Mouse (Mus musculus): ENCODE measurements around the gene Actr3b. TPM values are rescaled to one million over a fixed set of nuclear protein-coding genes. Genes with fewer than 3 reads are reported as not detected.
"Not testable (repeated sequence)": the region's sequence is repeated elsewhere in the genome, so short reads cannot be mapped to it uniquely, and the experiment has no call there.

Actr3b gene
- 10 to 100 TPM; 18.2 to 20.3 TPM for total RNA-seq (2021)

GRCm38 (mm10) chr5:25759460-25760409 lies at the start of gene Actr3b:
TSS of gene Actr3b (plus strand) at chr5:25759997.
- DNase-seq = peak; percentile 89

GRCm38 (mm10) chr5:25713001-25713706 lies 46.6 kb upstream of the Actr3b start:
- DNase-seq = not testable (repeated sequence)

DNA sequence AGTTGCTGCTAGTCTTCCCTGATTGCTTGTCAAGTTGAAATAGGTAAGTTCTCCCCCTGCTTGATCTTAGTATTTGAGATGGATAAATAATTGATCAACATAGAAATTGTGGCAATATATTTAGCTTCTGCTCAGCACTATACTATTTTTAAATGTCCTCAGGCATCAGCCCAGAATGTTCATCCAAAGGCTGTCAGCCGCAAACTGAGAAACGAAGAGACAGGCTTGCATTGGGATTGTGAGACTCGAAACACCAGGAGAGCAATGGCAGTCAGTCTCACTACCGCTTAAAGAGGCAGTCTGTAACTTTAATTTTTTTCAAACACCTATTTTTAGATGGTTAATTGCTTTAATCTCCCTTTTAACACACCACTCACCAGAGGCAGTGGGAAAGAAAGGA lies 40.4 kb upstream of the Actr3b start:
- no peak for DNase-seq

DNA sequence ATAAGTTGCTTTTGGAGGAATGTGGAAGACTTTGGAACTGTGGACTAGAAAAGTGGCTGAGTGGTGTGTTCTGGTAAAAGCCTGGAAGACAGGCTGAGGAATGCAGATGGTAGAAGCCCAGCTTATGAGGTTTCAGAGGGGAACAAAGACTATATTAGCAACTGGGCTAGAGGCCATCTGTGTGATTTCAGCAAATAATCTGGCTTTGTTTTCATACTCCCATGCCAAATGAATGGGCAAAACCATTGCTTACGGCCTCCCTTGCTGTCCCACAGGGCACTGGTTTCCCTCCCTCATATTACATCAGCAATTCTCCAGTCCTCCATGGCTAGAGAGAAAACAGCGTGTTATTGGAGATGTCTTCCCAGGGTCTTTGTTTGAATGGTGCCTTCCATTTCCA lies 36.8 kb upstream of the Actr3b start:
- no peak for DNase-seq

GRCm38 (mm10) chr5:25724134-25724675 lies 35.6 kb upstream of the Actr3b start:
- no peak for DNase-seq

DNA sequence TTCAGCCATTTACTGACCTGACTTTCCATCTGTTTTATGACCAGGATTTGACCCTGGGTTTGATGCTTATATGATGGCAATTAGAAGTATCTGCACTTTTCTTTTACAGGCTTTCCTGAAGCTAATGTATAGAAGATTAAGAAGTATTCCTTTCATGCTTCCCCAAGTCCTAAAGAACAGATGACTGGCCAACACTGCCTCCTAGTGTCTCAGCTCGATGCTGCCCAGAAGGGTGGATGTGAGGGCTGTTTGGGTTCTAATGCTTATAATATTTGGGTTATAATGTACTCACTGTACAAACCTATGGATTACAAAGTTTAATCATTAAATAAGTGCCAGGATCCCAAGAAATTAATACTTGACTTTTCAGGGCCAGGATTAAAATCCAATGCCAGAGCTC lies 25.5 kb upstream of the Actr3b start:
- DNase-seq = peak; percentile 62

- no peak for DNase-seq
Measured at GRCm38 (mm10) chr5:25735861-25736260, 23.9 kb upstream of the Actr3b start.

DNA sequence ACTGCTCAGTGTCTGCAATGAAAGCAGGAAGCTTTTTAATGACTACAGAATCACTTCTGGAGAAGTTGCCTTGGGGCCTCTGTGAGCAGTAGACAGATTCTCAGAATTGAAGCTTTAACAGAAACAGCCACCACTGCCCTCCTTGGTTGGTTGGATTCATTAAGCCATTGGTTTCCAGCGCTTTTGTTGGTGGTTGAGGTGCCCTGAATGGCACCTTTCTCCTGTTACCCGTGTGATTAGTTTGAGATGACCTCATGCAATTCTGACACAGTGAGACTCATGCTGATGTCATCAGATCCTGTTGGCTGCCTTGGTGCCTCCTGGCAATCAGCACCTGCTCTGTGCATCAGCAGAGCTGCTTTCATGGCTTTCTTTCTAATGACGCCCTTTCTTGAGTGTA lies 21.3 kb upstream of the Actr3b start:
- DNase-seq = no peak

- not testable (repeated sequence) for DNase-seq
Measured at GRCm38 (mm10) chr5:25738902-25739301, 20.9 kb upstream of the Actr3b start.

GRCm38 (mm10) chr5:25747904-25748303 lies 11.9 kb upstream of the Actr3b start:
- no peak for DNase-seq

GRCm38 (mm10) chr5:25748613-25749012 lies 11.2 kb upstream of the Actr3b start:
- DNase-seq = peak; percentile 27

DNA sequence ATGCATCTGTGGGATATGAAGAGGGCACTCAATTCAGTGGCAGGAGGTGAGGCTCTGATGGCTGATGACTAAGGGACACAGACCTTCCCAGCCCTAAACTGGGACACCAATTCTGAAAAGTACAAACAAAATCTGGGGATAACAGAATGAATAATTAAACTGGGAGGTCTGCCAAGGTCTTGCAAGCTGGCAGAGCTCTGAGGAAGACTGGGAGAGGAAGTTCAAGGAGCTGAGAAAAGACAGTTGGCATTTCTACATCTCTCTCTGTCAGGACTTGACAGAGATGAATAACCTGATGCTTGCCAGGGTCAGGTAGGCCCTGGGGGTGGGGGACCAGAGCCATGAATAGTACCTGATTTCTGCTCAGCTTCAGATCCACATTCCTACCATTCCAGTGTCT lies 8.2 kb upstream of the Actr3b start:
- no peak for DNase-seq

DNA sequence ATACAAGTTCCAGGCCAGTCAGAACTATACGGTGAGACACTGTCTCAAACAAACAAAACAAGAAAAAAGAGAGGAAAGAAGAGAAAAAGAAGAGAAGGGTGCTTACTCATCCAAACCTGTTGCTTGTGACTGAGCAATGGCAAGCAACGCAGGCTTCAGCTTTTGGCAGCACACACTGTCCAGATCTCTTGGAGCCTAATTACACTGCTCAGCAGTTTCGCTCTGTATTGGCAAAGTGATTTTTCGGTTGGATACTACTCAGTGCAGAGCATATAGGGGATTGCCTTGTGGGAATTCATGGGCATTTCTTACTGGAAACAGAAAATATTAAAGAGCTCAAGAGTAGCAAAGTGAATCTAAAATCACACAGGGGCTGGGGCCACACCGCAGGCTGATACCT lies 6.9 kb upstream of the Actr3b start:
- no peak for DNase-seq

- DNase-seq = no peak
Measured at GRCm38 (mm10) chr5:25753556-25754235, 6.1 kb upstream of the Actr3b start.

DNA sequence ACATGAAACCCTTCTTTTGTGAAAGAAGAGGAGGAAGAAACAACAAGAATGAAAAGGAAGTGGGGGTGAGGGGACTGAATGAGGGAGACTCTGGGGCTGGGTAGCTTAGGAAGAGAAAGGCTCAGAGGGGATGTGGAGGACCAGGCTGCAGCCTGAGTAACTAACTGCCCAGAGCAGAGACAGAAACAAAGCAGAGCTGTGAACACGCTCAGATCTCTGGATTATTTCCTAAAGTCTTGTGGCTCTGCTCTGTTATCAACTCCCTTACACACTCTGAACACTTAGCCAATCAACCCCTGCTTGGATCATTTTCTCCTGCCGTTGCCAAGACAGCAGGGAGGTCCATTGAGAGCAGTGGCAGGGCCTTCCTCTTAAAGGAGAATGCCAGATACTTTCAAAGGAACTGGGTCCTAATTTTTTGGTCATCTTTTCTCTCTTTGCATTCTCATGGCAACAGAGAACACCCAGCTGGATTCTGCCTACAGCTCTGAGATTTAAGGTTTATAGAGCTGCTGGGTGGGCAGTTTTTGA lies 5.5 kb upstream of the Actr3b start:
- peak; percentile 25 for DNase-seq

GRCm38 (mm10) chr5:25760410-25760832 lies 624 bp downstream of the Actr3b start:
- no peak for DNase-seq

- DNase-seq = no peak
Measured at GRCm38 (mm10) chr5:25760871-25761270, 1.1 kb downstream of the Actr3b start.

DNA sequence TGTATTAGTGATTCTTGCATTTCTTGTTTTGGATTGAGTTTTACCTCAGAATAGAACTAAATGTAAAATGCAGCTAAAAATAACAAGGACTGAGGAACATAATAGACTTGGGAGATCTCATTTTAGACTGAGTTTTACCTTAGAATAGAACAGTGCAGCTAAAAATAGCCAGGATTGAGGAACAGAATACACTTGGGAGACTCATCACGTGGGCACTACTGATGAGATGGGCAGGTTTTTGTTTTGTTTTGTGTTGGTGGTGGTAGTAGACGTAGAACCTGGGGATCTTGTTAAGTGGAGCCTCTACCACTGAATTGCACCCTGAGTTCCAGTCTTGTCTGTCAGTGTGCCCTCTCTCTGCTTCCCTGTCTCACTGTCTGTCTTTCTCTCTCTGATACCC lies 2.1 kb downstream of the Actr3b start:
- no peak for DNase-seq

GRCm38 (mm10) chr5:25769006-25769405 lies 9.2 kb downstream of the Actr3b start:
- no peak for DNase-seq

DNA sequence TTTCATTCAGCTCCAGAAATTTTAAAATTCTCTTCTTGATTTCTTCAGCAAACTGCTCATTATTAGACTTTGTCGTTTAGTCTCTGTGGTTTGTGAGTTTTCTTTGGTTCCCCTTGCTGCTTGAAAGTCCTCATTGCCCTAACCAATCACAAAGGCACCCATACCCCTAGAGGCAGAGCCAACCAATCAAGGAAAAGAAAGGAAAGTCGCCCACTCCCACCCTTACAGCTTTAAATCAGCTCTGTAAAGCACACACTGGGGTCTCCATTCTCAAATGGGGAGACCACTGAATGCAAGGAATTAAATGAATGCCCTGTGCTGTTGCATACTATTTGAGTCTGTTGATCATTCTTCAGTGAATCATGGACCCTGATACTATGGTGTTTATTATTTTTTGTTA lies 9.6 kb downstream of the Actr3b start:
- DNase-seq = no peak

- DNase-seq = no peak
Measured at GRCm38 (mm10) chr5:25772456-25772855, 12.7 kb downstream of the Actr3b start.
